Mouse (Mus musculus): ENCODE measurements around the gene Slc8a1.

The Slc8a1 gene

GRCm38 (mm10) chr17:81505162-81505685, 233.0 kb downstream of the Slc8a1 start:
- DNase-seq (ENCODE audit: low spot score), result no peak

GRCm38 (mm10) chr17:81504040-81504439, 234.1 kb downstream of the Slc8a1 start:
- no peak for DNase-seq (ENCODE audit: low spot score)

- DNase-seq (ENCODE audit: low spot score), result peak; percentile 22
Observed at GRCm38 (mm10) chr17:81502732-81503131, 235.4 kb downstream of the Slc8a1 start.

- no peak for DNase-seq (ENCODE audit: low spot score)
Observed at GRCm38 (mm10) chr17:81500686-81501407, 237.3 kb downstream of the Slc8a1 start.

GRCm38 (mm10) chr17:81497919-81498318, 240.3 kb downstream of the Slc8a1 start:
- DNase-seq (ENCODE audit: low spot score), result no peak

GRCm38 (mm10) chr17:81496616-81497015, 241.6 kb downstream of the Slc8a1 start:
- DNase-seq (ENCODE audit: low spot score), result no peak

GRCm38 (mm10) chr17:81492216-81492865, 245.8 kb downstream of the Slc8a1 start:
- DNase-seq (ENCODE audit: low spot score), result no peak

- DNase-seq (ENCODE audit: low spot score), result no peak
Observed at GRCm38 (mm10) chr17:81486388-81486787, 251.8 kb downstream of the Slc8a1 start.

GRCm38 (mm10) chr17:81481843-81482490, 256.2 kb downstream of the Slc8a1 start:
- no peak for DNase-seq (ENCODE audit: low spot score)

GRCm38 (mm10) chr17:81480351-81481161, 257.6 kb downstream of the Slc8a1 start:
- no peak for DNase-seq (ENCODE audit: low spot score)

GRCm38 (mm10) chr17:81479807-81480206, 258.4 kb downstream of the Slc8a1 start:
- no peak for DNase-seq (ENCODE audit: low spot score)

GRCm38 (mm10) chr17:81477420-81477819, 260.8 kb downstream of the Slc8a1 start:
- no peak for DNase-seq (ENCODE audit: low spot score)

GRCm38 (mm10) chr17:81473363-81473762, 264.8 kb downstream of the Slc8a1 start:
- no peak for DNase-seq (ENCODE audit: low spot score)

- no peak for DNase-seq (ENCODE audit: low spot score)
Observed at GRCm38 (mm10) chr17:81468941-81469340, 269.2 kb downstream of the Slc8a1 start.

- no peak for DNase-seq (ENCODE audit: low spot score)
Observed at GRCm38 (mm10) chr17:81459379-81459778, 278.8 kb downstream of the Slc8a1 start.

- no peak for DNase-seq (ENCODE audit: low spot score)
Observed at GRCm38 (mm10) chr17:81455977-81456376, 282.2 kb downstream of the Slc8a1 start.

GRCm38 (mm10) chr17:81455269-81455668, 282.9 kb downstream of the Slc8a1 start:
- DNase-seq (ENCODE audit: low spot score), result no peak

GRCm38 (mm10) chr17:81441463-81441862, 296.7 kb downstream of the Slc8a1 start, which contains the start of gene Gm11096:
Gm11096 (plus strand) TSS chr17:81441763.
- no peak for DNase-seq (ENCODE audit: low spot score)

- DNase-seq (ENCODE audit: low spot score), result no peak
Observed at GRCm38 (mm10) chr17:81433148-81433547, 305.0 kb downstream of the Slc8a1 start.

- DNase-seq (ENCODE audit: low spot score), result no peak
Observed at GRCm38 (mm10) chr17:81432733-81433132, 305.4 kb downstream of the Slc8a1 start.

- DNase-seq (ENCODE audit: low spot score), result peak; percentile 49
Observed at GRCm38 (mm10) chr17:81427245-81427644, 310.9 kb downstream of the Slc8a1 start.
